Mouse (Mus musculus) cerebellum, adult 11-12 months (tissue): Measurements from ENCODE around the gene Ccdc93.
A peak's percentile ranks its signal among the peaks of the same experiment; 100 is the strongest.

Experiments
- DNase-seq: peaks from one replicate; pipeline ENCODE4 v3.0.0; 2022

The Ccdc93 gene

GRCm38 (mm10) chr1:121451009-121451408 lies 20.2 kb downstream of the Ccdc93 start:
- DNase-seq = no peak

GRCm38 (mm10) chr1:121452498-121452897 lies 21.6 kb downstream of the Ccdc93 start:
- DNase-seq = no peak

- no peak for DNase-seq
These were observed 22.2 kb downstream of the Ccdc93 start for GRCm38 (mm10) chr1:121453053-121453452.

GRCm38 (mm10) chr1:121454951-121455350 lies 24.1 kb downstream of the Ccdc93 start:
- no peak for DNase-seq

- no peak for DNase-seq
These were observed 29.2 kb downstream of the Ccdc93 start for GRCm38 (mm10) chr1:121460077-121460476.

GRCm38 (mm10) chr1:121461895-121462294 lies 31.0 kb downstream of the Ccdc93 start:
- DNase-seq = no peak

GRCm38 (mm10) chr1:121462643-121463042 lies 31.8 kb downstream of the Ccdc93 start:
- DNase-seq = no peak

- no peak for DNase-seq
These were observed 33.0 kb downstream of the Ccdc93 start for GRCm38 (mm10) chr1:121463806-121464205.

GRCm38 (mm10) chr1:121466276-121466675 lies 35.4 kb downstream of the Ccdc93 start:
- no peak for DNase-seq

- DNase-seq = no peak
These were observed 37.4 kb downstream of the Ccdc93 start for GRCm38 (mm10) chr1:121468271-121468670.

- DNase-seq = no peak
These were observed 40.7 kb downstream of the Ccdc93 start for GRCm38 (mm10) chr1:121471503-121471902.

- DNase-seq = no peak
These were observed 46.9 kb downstream of the Ccdc93 start for GRCm38 (mm10) chr1:121477716-121478115.

- DNase-seq = peak; percentile 6
These were observed 47.6 kb downstream of the Ccdc93 start for GRCm38 (mm10) chr1:121478284-121478980.

- no peak for DNase-seq
These were observed 48.6 kb downstream of the Ccdc93 start for GRCm38 (mm10) chr1:121479403-121479802.

- DNase-seq = no peak
These were observed 52.2 kb downstream of the Ccdc93 start for GRCm38 (mm10) chr1:121483091-121483490.

- DNase-seq = no peak
These were observed 56.0 kb downstream of the Ccdc93 start for GRCm38 (mm10) chr1:121486803-121487202.

- DNase-seq = no peak
These were observed 59.4 kb downstream of the Ccdc93 start for GRCm38 (mm10) chr1:121490241-121490640.

- DNase-seq = no peak
These were observed 66.2 kb downstream of the Ccdc93 start for GRCm38 (mm10) chr1:121497093-121497492.

- no peak for DNase-seq
These were observed 77.9 kb downstream of the Ccdc93 start for GRCm38 (mm10) chr1:121508729-121509128.

GRCm38 (mm10) chr1:121510420-121511140 lies 79.7 kb downstream of the Ccdc93 start:
- peak; percentile 16 for DNase-seq

GRCm38 (mm10) chr1:121511186-121511585 lies 80.3 kb downstream of the Ccdc93 start:
- DNase-seq = no peak

GRCm38 (mm10) chr1:121511966-121512365 lies 81.1 kb downstream of the Ccdc93 start:
- no peak for DNase-seq

GRCm38 (mm10) chr1:121518609-121519008 lies 87.8 kb downstream of the Ccdc93 start:
- no peak for DNase-seq

GRCm38 (mm10) chr1:121527061-121527460 lies 96.2 kb downstream of the Ccdc93 start:
- no peak for DNase-seq
